Mouse (Mus musculus) layer of hippocampus, postnatal 36 days (tissue): ENCODE measurements around the gene Ceacam2. TPM values are rescaled to one million over a fixed set of nuclear protein-coding genes. Genes with fewer than 3 reads are reported as not detected.
"Not testable (repeated sequence)": the region's sequence is repeated elsewhere in the genome, so short reads cannot be mapped to it uniquely, and the experiment has no call there.

ENCODE experiments used
- DNase-seq, 2 experiments: peaks; one replicate each; pipeline ENCODE4 v3.0.0; 2022
- total RNA-seq, 2 experiments: library from RNA; stranded (reverse); gene quantifications; 2 replicates each; pipeline ENCODE4 v1.2.3; 2021

Ceacam2 gene
- total RNA-seq, 2 experiments from 2014 or later: 0.20 to 0.52 TPM

GRCm38 (mm10) chr7:25483133-25483735 lies 56.4 kb downstream of the Ceacam2 start:
- DNase-seq: no peak

DNA sequence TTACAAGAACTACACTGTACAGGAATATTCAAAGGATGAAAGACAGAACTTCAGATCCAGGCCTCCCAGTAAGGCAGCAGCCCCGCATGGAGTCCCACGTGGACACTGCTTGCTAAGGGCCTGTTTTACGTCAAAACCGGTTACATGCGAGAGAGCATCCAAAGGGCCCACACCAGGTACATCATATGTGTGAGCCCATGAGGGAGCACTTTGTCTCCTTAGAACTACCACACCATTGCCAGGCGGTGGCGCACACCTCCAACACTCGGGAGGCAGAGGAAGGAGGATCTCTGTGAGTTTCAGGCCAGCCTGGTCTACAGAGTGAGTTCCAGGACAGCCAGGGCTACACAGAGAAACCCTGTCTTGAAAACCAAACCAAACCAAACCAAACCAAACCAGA lies 58.9 kb downstream of the Ceacam2 start:
- DNase-seq: not testable (repeated sequence)

- DNase-seq: peak in 1 of 2 experiments; percentile 31
Measured at GRCm38 (mm10) chr7:25479440-25479839, 60.2 kb downstream of the Ceacam2 start.

DNA sequence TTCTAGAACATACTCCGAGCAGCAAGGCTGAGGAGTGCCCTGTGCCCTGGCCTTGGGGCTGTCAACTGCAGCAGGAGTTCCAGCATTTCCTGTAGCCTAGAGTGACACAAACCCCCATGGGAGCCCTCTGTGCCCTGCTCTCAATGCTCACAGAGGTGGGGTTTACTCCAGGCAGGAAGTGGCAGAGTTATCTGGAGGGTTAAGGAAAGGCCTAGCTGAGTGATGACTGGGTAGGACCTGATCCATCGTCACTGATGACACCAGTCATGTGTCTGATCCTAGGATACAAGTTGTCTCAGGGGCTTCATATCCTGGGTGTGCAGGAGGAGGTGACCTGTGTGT lies 61.9 kb downstream of the Ceacam2 start:
- not testable (repeated sequence) for DNase-seq

DNA sequence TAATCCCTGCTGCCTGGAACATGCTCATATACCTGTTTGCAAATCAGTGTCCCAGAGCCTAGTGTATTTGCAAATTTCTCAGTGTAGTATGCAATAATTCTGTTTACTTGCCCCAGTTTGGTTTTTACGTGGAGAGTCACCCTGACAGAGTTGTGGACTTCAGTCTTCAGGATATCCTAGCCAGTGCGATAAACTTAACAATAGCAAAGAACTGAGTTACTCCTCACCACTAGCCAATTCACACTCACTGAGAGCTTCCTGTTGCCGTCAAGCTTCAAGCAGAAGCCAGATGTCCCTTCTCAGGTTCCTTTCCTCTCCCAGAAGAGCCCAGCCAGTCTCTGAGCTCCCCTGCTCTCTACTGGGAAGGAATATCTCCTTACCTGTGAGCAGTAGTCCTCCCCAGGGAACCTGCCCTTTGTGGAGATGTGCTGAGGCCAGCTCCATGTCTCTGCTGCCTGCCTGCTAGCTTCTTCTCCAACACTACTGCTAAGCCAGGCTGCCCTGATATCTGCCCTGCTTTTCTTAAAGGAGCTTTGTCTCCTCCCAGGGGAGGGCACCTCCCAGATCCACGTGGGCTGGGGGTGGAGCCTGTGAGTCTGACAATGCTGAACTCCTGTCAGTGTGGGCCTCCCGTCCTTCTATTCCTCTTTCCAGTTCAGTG lies 62.4 kb downstream of the Ceacam2 start, which contains the start of gene Ceacam1:
Ceacam1 (minus strand) TSS at position 513 of the 661 bp plus-strand sequence.
- not testable (repeated sequence) for DNase-seq

GRCm38 (mm10) chr7:25471821-25472220 lies 67.8 kb downstream of the Ceacam2 start:
- DNase-seq: not testable (repeated sequence)

Other genes starting within 250 kb of the Ceacam2 start
- 10 to 100 TPM; 21.2 to 25.9 TPM for gene Pafah1b3, start 241.9 kb downstream of the Ceacam2 start, total RNA-seq
- not detected for gene Prr19, start 238.4 kb downstream of the Ceacam2 start, total RNA-seq
- 10 to 100 TPM; 24.5 to 26.0 TPM for gene Tmem145, start 233.8 kb downstream of the Ceacam2 start, total RNA-seq
- gene Megf8, start 222.7 kb downstream of the Ceacam2 start, total RNA-seq: 10 to 100 TPM; 95.3 to 95.9 TPM
- gene Cnfn, start 170.1 kb downstream of the Ceacam2 start, total RNA-seq: not detected
- 10 to 100 TPM in 1 of 2 experiments, 1 to 10 TPM in 1; 7.3 to 10.4 TPM for gene Lipe, start 141.1 kb downstream of the Ceacam2 start, total RNA-seq
- not detected for gene Cxcl17, start 127.0 kb downstream of the Ceacam2 start, total RNA-seq
- 1 to 10 TPM; 2.8 to 3.0 TPM for gene Ceacam1, start 62.3 kb downstream of the Ceacam2 start, total RNA-seq
- under 1 TPM in 1 of 2 experiments, not detected in 1; 0.40 TPM for gene Erich4, start 76.0 kb upstream of the Ceacam2 start, total RNA-seq
- 10 to 100 TPM; 50.1 to 51.4 TPM for gene Dmac2, start 79.6 kb upstream of the Ceacam2 start, total RNA-seq
- 1 to 10 TPM; 1.6 to 1.8 TPM for gene B3gnt8, start 86.8 kb upstream of the Ceacam2 start, total RNA-seq
- gene Bckdha, start 119.1 kb upstream of the Ceacam2 start, total RNA-seq: 10 to 100 TPM; 36.7 to 38.3 TPM
- 10 to 100 TPM; 28.6 to 28.7 TPM for gene Exosc5, start 119.3 kb upstream of the Ceacam2 start, total RNA-seq
- 10 to 100 TPM; 13.8 to 14.9 TPM for gene Tmem91, start 135.3 kb upstream of the Ceacam2 start, total RNA-seq
- 10 to 100 TPM; 23.9 to 24.4 TPM for gene B9d2, start 140.9 kb upstream of the Ceacam2 start, total RNA-seq
- 1 to 10 TPM; 6.0 to 8.0 TPM for gene Tgfb1, start 147.1 kb upstream of the Ceacam2 start, total RNA-seq
- 10 to 100 TPM; 57.4 to 64.6 TPM for gene Ccdc97, start 179.2 kb upstream of the Ceacam2 start, total RNA-seq
- gene Hnrnpul1, start 214.9 kb upstream of the Ceacam2 start, total RNA-seq: 100 to 1,000 TPM; 100 to 108 TPM
- 10 to 100 TPM; 39.8 to 42.1 TPM for gene Axl, start 248.8 kb upstream of the Ceacam2 start, total RNA-seq